Mouse (Mus musculus) G1E-ER4 (cell line): ENCODE data around the gene Twsg1. TPM values are rescaled to one million over a fixed set of nuclear protein-coding genes. Genes with fewer than 3 reads are reported as not detected.

Experiments used
- GATA1 ChIP-seq: IDR thresholded peaks from one replicate; pipeline ENCODE4 v1.8.0; 2012; ENCODE audit warnings: low read length, inconsistent platforms
- polyA plus RNA-seq: library from polyadenylated mRNA; stranded (reverse); fragments of >175 nt; gene quantifications from 2 replicates; pipeline ENCODE4 v1.2.3, GENCODE M21; 2012

Twsg1 gene
- polyA plus RNA-seq, 1 experiment = 51.7 TPM

- TF ChIP-seq GATA1 = no peak
Observed at GRCm38 (mm10) chr17:65873834-65874233, 77.2 kb downstream of the Twsg1 start.

- no peak for TF ChIP-seq GATA1
Observed at GRCm38 (mm10) chr17:65873156-65873555, 77.9 kb downstream of the Twsg1 start.

GRCm38 (mm10) chr17:65872652-65873051 is 78.4 kb downstream of the Twsg1 start:
- TF ChIP-seq GATA1 = no peak

GRCm38 (mm10) chr17:65872051-65872450 is 79.0 kb downstream of the Twsg1 start:
- TF ChIP-seq GATA1 = no peak

Other genes with a start within 250 kb of the Twsg1 start
- gene Rab31, start 178.5 kb downstream of the Twsg1 start, polyA plus RNA-seq = 0.01 and 0.09 TPM in 2 replicates
- gene Ppp4r1, start 168.7 kb downstream of the Twsg1 start, polyA plus RNA-seq = 13.7 and 24.3 TPM in 2 replicates
- 75.0 and 113 TPM in 2 replicates for gene Ralbp1, start 65.4 kb downstream of the Twsg1 start, polyA plus RNA-seq
- 6.0 and 9.3 TPM in 2 replicates for gene Ankrd12, start 125.9 kb upstream of the Twsg1 start, polyA plus RNA-seq
- gene Ndufv2, start 150.3 kb upstream of the Twsg1 start, polyA plus RNA-seq = 98.6 and 158 TPM in 2 replicates
- gene Washc1, start 160.3 kb upstream of the Twsg1 start, polyA plus RNA-seq = 57.9 and 64.1 TPM in 2 replicates
- 9.5 and 13.8 TPM in 2 replicates for gene Ddx11, start 172.3 kb upstream of the Twsg1 start, polyA plus RNA-seq